22 mouse cellular contexts compared by ENCODE assay signal in the genomic region with DNA sequence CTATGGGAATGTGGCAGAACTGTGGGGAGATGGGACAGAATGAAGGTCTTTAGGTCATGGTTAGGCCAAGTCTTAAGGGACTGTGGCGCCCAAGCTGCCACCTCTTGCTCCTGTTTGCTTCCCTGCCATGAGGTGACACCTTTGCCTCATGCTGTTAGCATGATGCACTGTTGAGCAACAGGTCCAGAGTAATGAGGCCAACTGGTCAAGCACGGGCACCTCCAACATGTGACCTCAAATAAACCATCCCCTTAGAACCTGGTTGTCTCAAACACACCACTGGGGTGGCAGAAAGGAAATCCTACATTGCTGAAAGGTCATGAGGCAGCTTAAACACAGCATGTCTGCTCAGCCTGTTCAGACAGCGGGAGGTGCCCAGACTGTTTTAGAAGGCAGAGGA.
"Had no signal": no experiment of that assay in that cellular context is flagged by ENCODE, and none has a peak within 500 bp of the region (broad histone marks: within the 10 kb centered on the region; RNA-seq: fewer than 3 reads in every experiment).

No protein-coding gene starts in this region.

- H3K9me3 ChIP-seq: heart, embryonic 13.5 days; heart, embryonic 15.5 days; hindbrain, embryonic 13.5 days; hindbrain, embryonic 15.5 days; kidney, embryonic 15.5 days; limb, embryonic 13.5 days; limb, embryonic 15.5 days; liver, embryonic 13.5 days; liver, embryonic 15.5 days had no signal

- ATAC-seq: hindbrain, postnatal 0 days; intestine, embryonic 16.5 days had no signal

- H3K4me2 ChIP-seq: heart, embryonic 11.5 days; heart, embryonic 13.5 days; heart, embryonic 15.5 days; hindbrain, embryonic 13.5 days; hindbrain, embryonic 15.5 days; kidney, embryonic 15.5 days; limb, embryonic 13.5 days; limb, embryonic 15.5 days; liver, embryonic 13.5 days; liver, embryonic 15.5 days had no signal

- H3K27me3 ChIP-seq: heart, embryonic 15.5 days; hindbrain, embryonic 15.5 days; limb, embryonic 13.5 days; limb, embryonic 15.5 days; liver, embryonic 13.5 days; liver, embryonic 15.5 days had no signal

- H3K36me3 ChIP-seq: heart, embryonic 13.5 days; heart, embryonic 15.5 days; hindbrain, embryonic 13.5 days; hindbrain, embryonic 15.5 days; kidney, embryonic 15.5 days; limb, embryonic 13.5 days; limb, embryonic 15.5 days; liver, embryonic 13.5 days; liver, embryonic 15.5 days had no signal

- H3K9ac ChIP-seq: heart, embryonic 13.5 days; heart, embryonic 15.5 days; hindbrain, embryonic 13.5 days; hindbrain, embryonic 15.5 days; kidney, embryonic 15.5 days; limb, embryonic 13.5 days; limb, embryonic 15.5 days; liver, embryonic 13.5 days; liver, embryonic 15.5 days had no signal

- DNase-seq: heart, postnatal 36 days; kidney, adult 11 months; kidney, adult 2 months; kidney, adult 9 months; kidney, postnatal 14 days; kidney, postnatal 36 days; layer of hippocampus, adult 9-11 months; layer of hippocampus, postnatal 36 days; left cerebral cortex, postnatal 4 days; liver, embryonic 13.5 days had no signal

- H3K4me3 ChIP-seq: heart, embryonic 13.5 days; heart, embryonic 15.5 days; hindbrain, embryonic 13.5 days; hindbrain, embryonic 15.5 days; kidney, embryonic 15.5 days; limb, embryonic 13.5 days; limb, embryonic 15.5 days; liver, embryonic 13.5 days; liver, embryonic 15.5 days had no signal

- H3K4me1 ChIP-seq: hindbrain, embryonic 13.5 days; hindbrain, embryonic 15.5 days; kidney, embryonic 15.5 days; liver, embryonic 15.5 days had no signal

- H3K27ac ChIP-seq: heart, embryonic 13.5 days; heart, embryonic 15.5 days; hindbrain, embryonic 13.5 days; hindbrain, embryonic 15.5 days; hindbrain, postnatal 0 days; kidney, embryonic 15.5 days; kidney, postnatal 0 days; limb, embryonic 13.5 days; limb, embryonic 15.5 days; liver, embryonic 13.5 days; liver, embryonic 15.5 days had no signal
